Mouse (Mus musculus): ENCODE data around the gene Sac3d1.
A peak's percentile ranks its signal among the peaks of the same experiment; 100 is the strongest.

Sac3d1 gene

GRCm38 (mm10) chr19:6118677-6119185 is 281 bp upstream of the Sac3d1 start:
- DNase-seq, result peak; percentile 70

GRCm38 (mm10) chr19:6117346-6117985 is 984 bp downstream of the Sac3d1 start:
- DNase-seq, result no peak

- DNase-seq, result peak; percentile 54
These were observed 2.2 kb downstream of the Sac3d1 start for GRCm38 (mm10) chr19:6116113-6116850.

- DNase-seq, result no peak
These were observed 5.3 kb downstream of the Sac3d1 start for GRCm38 (mm10) chr19:6113116-6113515.

- DNase-seq, result no peak
These were observed 12.9 kb downstream of the Sac3d1 start, which contains the start of gene Naaladl1 for GRCm38 (mm10) chr19:6105586-6105985. Gene Naaladl1, plus strand, starts transcription at chr19:6105782.

GRCm38 (mm10) chr19:6104476-6104875 is 14.0 kb downstream of the Sac3d1 start:
- DNase-seq, result no peak

GRCm38 (mm10) chr19:6102169-6102853 is 16.1 kb downstream of the Sac3d1 start:
- no peak for DNase-seq

GRCm38 (mm10) chr19:6101186-6101585 is 17.3 kb downstream of the Sac3d1 start:
- no peak for DNase-seq

GRCm38 (mm10) chr19:6097847-6098246 is 20.6 kb downstream of the Sac3d1 start:
- DNase-seq, result no peak

GRCm38 (mm10) chr19:6094119-6094518 is 24.3 kb downstream of the Sac3d1 start, which contains the start of gene AC131692.1:
Gene AC131692.1, plus strand, starts transcription at chr19:6094419.
- no peak for DNase-seq

- DNase-seq, result no peak
These were observed 29.6 kb downstream of the Sac3d1 start for GRCm38 (mm10) chr19:6088841-6089240.

- DNase-seq, result no peak
These were observed 33.0 kb downstream of the Sac3d1 start for GRCm38 (mm10) chr19:6085417-6085879.

GRCm38 (mm10) chr19:6084478-6085248 is 33.8 kb downstream of the Sac3d1 start, which contains the start of the genes Zfpl1 and Cdca5:
Gene Zfpl1, minus strand, starts transcription at chr19:6084956.
Gene Cdca5, plus strand, starts transcription at chr19:6084983.
- peak; percentile 98 for DNase-seq

- no peak for DNase-seq
These were observed 36.3 kb downstream of the Sac3d1 start, which contains the start of gene Gm28374 for GRCm38 (mm10) chr19:6082156-6082555. Gene Gm28374, minus strand, starts transcription at chr19:6082256.

GRCm38 (mm10) chr19:6079983-6080480 is 38.4 kb downstream of the Sac3d1 start, which contains the start of gene Tmem262:
Gene Tmem262, plus strand, starts transcription at chr19:6080033.
- DNase-seq, result peak; percentile 19

- DNase-seq, result peak; percentile 88
These were observed 41.7 kb downstream of the Sac3d1 start, which contains the start of gene Vps51 for GRCm38 (mm10) chr19:6076564-6077393. Gene Vps51, minus strand, starts transcription at chr19:6077231.

- no peak for DNase-seq
These were observed 44.6 kb downstream of the Sac3d1 start for GRCm38 (mm10) chr19:6073889-6074288.

GRCm38 (mm10) chr19:6071261-6071660 is 47.2 kb downstream of the Sac3d1 start:
- DNase-seq, result no peak

- peak; percentile 37 for DNase-seq
These were observed 47.7 kb downstream of the Sac3d1 start for GRCm38 (mm10) chr19:6070571-6071250.

GRCm38 (mm10) chr19:6069851-6070250 is 48.6 kb downstream of the Sac3d1 start:
- peak; percentile 23 for DNase-seq
